Mouse (Mus musculus) ZHBTc4 (cell line): ENCODE data around the gene Nbl1.

Experiments
- DNase-seq: peaks from one replicate; pipeline ENCODE4 v3.0.0-alpha.2; 2011; ENCODE audit warnings: low read depth, low spot score

Gene Nbl1

GRCm38 (mm10) chr4:139100326-139100725 lies 7.5 kb upstream of the Nbl1 start:
- DNase-seq = peak; percentile 62

DNA sequence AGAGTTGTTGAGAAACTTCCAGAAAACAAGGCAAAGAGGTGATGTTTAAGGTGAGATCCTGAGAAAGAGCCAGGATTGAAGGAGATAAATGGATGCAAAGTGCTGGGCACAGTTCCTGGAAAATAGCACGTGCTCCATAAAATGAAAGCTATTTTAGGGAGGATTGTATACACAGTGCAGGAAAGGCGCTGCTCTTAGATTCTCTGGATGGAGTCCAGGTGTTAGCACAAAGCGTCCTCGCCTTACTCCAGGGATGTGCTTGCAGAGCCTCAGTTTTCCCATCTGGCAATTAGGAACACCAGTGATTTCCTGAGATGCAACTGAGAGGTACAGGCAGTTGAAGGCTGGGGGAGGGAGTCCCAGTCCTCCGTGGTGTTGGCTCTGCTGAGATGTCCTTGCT lies 3.4 kb upstream of the Nbl1 start:
- no peak for DNase-seq

- no peak for DNase-seq
These were observed 2.6 kb upstream of the Nbl1 start for GRCm38 (mm10) chr4:139095406-139095805.

DNA sequence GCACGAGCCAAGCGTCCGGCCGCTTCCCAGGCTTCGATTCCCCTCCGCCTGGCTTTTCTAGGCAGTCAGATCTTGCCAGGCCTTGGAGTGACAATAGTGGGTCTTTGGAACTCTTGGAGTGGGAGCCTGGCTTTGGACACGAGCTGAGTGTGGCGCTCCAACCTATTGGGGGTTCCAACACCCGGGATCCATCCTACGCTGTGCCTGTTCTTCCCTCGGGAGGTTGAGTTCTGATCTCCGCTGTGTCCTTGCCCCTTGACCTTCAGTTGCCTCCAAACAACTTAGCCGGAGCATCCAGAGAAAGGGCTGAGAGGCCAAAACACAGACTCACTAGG lies 370 bp upstream of the Nbl1 start:
- peak; percentile 38 for DNase-seq

- peak; percentile 55 for DNase-seq
These were observed 1.1 kb downstream of the Nbl1 start for GRCm38 (mm10) chr4:139091478-139092355.

DNA sequence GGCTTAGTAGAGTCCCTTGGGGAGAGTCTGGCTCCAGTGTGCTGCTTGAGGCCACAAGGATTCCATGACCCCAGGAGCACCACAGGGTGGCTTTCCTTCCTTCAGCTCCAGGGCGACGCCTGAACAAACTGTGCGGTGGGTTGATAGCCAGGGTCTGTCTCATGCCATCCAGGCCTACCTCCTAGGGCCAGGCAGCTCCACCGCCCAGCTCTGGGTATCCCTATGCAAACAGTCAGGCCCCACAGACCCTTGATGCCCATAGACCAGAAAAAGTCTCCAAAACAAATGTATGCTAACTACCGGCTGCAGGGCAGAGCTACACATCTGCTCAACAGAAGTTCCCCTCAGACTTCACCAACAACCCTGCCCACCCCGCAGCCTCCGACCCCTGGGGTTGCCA lies 1.7 kb downstream of the Nbl1 start:
- no peak for DNase-seq

DNA sequence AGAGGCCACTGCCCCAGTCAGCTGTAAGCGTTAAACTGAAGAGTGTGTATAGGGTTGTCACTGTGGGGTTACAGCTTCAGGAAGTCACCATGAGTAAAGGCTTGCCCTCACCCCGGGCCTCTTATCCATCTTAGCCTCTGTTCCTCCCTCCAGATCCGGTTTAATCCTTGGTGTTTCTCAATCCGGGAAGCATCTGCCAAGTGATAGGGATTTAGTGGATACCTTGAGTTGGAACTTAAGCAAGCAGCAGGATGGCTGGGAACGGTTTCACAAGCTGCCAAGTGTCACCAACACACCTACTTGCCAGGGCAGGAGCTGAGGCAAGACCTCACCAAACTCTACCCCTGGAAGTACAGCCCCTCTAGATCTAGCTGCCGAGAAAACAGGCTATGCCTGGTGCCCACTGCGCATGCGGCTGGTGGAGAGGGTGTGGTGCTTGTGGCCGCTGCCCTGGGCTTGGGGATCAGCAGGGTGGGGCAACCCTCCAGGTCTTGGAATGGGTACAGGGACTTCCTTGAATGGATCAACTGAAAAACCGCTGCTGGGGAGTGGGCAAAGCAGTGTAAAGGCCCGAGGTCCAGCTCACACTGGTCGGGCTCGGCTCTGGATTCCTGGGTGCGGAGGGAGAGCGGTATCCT lies 2.4 kb downstream of the Nbl1 start:
- peak; percentile 35 for DNase-seq

DNA sequence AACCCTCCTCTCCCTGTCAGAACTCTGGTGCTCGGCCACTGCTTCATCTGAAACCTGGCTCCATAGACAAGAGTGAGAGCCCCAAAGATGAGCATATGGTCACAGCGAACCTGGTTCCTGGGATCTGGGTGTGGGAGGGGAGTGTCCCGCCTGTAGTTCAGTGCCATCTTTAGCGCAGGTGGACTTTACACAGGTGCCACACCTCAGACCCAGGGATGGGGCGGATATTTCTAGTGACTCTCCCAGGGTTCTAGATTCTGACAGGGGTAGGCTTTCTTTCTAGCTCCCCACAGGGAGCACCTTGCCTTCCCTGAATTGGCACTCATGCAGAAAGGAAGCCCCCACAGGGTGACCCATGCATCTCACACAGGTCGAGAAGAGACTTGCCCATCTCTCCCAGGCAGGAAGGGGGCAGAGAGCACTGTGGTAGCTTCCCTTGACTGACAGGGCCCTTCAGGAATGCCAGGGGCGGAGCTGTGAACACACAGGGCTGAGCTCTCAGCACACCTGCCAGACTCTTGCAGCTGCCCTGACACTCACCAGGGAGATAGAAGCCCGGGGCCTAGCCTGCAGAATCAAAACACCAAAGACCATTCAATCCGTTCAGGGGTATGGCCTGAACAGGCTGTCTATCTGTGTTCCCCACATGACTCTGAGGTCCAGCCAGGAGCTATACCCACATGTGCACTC lies 3.7 kb downstream of the Nbl1 start:
- peak; percentile 38 for DNase-seq

GRCm38 (mm10) chr4:139086984-139087383 lies 5.8 kb downstream of the Nbl1 start:
- no peak for DNase-seq

GRCm38 (mm10) chr4:139086037-139086436 lies 6.8 kb downstream of the Nbl1 start:
- DNase-seq = peak; percentile 87

GRCm38 (mm10) chr4:139085337-139085736 lies 7.5 kb downstream of the Nbl1 start:
- DNase-seq = no peak

DNA sequence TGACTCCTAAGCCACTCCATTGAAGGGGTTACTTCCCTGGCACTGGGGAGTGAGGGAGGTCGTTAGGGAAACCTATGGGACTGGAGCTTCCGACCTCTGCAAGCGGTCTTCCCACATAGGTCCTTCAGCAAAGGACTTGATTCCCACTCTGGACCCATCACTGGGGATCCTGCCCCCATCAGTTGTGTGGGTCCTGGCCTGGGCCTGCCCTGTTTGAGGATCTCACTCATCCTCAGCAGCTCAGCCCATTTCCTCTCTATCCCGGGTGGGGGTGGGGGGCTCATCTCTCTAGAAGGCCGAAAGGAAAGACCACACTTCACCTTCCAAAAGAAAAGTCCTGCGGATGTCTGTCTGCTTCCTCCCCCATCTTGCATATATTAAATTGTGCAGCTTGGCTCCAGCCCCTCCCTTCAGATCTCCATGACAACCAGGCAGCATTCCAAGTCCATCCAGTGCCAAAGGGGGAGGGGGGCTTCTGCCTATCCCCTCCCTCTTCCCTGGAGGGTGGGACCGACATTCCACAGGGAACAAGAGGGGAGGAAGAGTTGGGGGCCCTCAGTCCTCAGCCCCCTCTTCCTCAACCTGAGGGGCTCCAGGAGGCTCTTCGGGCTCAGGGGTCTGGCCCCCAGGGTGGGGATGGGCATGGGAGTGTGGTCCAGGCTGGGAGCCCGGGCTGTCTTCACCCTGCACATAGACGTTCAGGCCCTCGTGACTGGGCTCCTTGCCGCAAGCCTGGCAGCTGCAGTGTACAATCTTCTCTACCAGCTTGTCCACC lies 9.8 kb downstream of the Nbl1 start:
- DNase-seq = no peak

DNA sequence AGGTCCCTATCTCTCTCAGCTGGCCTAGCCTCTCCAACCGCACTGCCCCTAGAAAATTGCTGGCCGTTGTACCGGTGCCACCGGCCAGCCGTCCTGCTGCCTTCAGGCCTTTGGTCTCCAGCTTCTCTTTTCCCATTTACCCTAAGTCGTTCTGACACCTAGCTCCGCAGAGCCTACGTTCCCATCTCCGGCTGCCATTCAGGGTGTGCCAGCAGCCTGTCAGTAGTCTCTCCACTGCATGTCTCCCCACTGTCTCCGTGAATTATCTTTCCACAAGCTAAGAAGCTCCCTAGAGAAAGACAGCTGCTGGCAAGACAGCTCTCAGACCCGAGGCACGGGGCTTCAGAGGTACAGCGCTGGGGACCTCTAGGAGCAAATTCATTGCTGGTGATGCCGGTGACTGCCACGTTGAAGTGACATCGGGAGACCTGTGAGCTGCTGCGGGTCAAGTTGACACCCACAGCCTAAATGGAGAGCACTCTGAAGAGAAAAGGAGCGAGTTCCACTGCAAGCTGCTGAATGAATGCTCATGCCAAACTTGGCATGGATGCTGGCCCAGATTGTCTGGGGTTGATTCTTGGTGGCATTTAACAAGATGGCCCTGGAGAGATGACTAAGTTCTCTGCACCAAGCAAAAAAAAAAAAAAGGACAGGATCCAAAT lies 11.4 kb downstream of the Nbl1 start:
- DNase-seq = no peak

GRCm38 (mm10) chr4:139080259-139080658 lies 12.5 kb downstream of the Nbl1 start:
- DNase-seq = no peak

- DNase-seq = no peak
These were observed 13.4 kb downstream of the Nbl1 start for GRCm38 (mm10) chr4:139079439-139079838.

GRCm38 (mm10) chr4:139078726-139079125 lies 14.1 kb downstream of the Nbl1 start:
- no peak for DNase-seq

GRCm38 (mm10) chr4:139078313-139078712 lies 14.5 kb downstream of the Nbl1 start:
- DNase-seq = peak; percentile 68

DNA sequence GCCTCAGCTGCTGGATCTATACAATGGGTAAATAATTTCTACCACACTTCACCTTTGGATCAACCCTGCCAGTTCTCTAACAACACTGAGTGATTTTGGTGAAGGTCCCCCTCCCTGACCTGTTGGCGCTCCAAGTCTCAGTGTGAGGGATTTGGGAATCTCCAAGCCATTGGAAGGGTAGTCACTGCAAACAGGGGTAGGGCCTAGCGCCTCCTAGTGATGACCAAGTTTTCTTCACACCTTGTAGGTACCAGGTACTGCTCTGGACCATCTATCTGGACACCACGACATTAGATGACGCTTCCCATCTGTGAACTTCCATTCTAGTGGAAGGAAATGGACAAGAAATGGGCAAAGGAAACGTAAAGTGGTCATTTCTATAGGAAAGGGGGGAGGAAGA lies 16.9 kb downstream of the Nbl1 start:
- peak; percentile 65 for DNase-seq

GRCm38 (mm10) chr4:139075041-139075711 lies 17.6 kb downstream of the Nbl1 start, which contains the start of gene Htr6:
TSS of gene Htr6 (minus strand) at chr4:139075570.
- peak; percentile 57 for DNase-seq

GRCm38 (mm10) chr4:139074060-139074459 lies 18.7 kb downstream of the Nbl1 start:
- no peak for DNase-seq

- DNase-seq = no peak
These were observed 24.5 kb downstream of the Nbl1 start for GRCm38 (mm10) chr4:139068287-139068686.
